In the genomic region with DNA sequence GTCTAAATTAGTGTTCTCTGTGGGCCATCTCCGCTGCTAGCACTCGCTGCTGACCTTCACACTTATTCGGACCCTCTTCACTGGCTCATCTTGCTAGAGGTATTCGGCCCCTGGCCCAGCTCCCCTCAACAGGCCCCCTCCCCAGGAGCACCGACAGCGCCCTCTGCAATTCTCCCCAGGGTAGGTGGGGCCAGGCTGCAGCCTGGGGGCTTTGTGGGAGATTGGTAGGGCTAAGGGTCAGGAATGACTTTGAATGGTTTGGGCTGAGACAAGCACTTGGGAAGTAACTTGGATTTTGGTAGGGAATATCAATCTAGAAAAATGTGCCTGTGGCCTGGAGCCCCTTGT, we compare ENCODE assay signal across 8 mouse cellular contexts. TPM values are rescaled to one million over a fixed set of nuclear protein-coding genes. Genes with fewer than 3 reads are reported as not detected.
DNase-seq lines count a peak whose midpoint lies in the region; ATAC-seq lines count a peak whose summit lies in the region.

No protein-coding gene starts in this region.

- ATAC-seq in kidney, embryonic 16.5 days (ENCODE audit: low FRiP score, low TSS enrichment): no peak
- peak; percentile 88 for ATAC-seq in hindbrain, embryonic 12.5 days (ENCODE audit: low FRiP score)
- no peak for ATAC-seq in midbrain, embryonic 13.5 days
- ATAC-seq in megakaryocyte-erythroid progenitor cell, adult 5-6 weeks (replicated peaks; ENCODE audit: low FRiP score, low TSS enrichment, poor library complexity, severe bottlenecking): no peak

- peak overlapping the region; percentile 60 for H3K4me2 ChIP-seq in kidney, embryonic 16.5 days (replicated peaks; ENCODE audit: low read depth, low read length)
- peak overlapping the region; percentile 55 for H3K4me2 ChIP-seq in hindbrain, embryonic 12.5 days (replicated peaks)
- peak overlapping the region; percentile 62 for H3K4me2 ChIP-seq in midbrain, embryonic 13.5 days (replicated peaks)

- no peak for DNase-seq in kidney, postnatal 4 days
- DNase-seq in embryo, embryonic 11 days: peak; percentile 28
- DNase-seq in adrenal gland, postnatal 14 days: no peak
- no peak for DNase-seq in layer of hippocampus, adult 8-10 months (ENCODE audit: low spot score in 2 of 2)

- WGBS in kidney, embryonic 16.5 days: 16% methylated on average over 6 of the region's 6 CpGs
- WGBS in hindbrain, embryonic 12.5 days: 31% methylated on average over 6 of the region's 6 CpGs
- WGBS in midbrain, embryonic 13.5 days: 15% methylated on average over 6 of the region's 6 CpGs

- no peaks in the 10 kb centered on the region for H3K9me3 ChIP-seq in kidney, embryonic 16.5 days (ENCODE audit: low read length)
- no peaks in the 10 kb centered on the region for H3K9me3 ChIP-seq in hindbrain, embryonic 12.5 days (replicated peaks)
- no peaks in the 10 kb centered on the region for H3K9me3 ChIP-seq in midbrain, embryonic 13.5 days

- H3K4me1 ChIP-seq in kidney, embryonic 16.5 days (ENCODE audit: insufficient read depth, low read length): no peaks in the 10 kb centered on the region
- no peaks in the 10 kb centered on the region for H3K4me1 ChIP-seq in hindbrain, embryonic 12.5 days
- H3K4me1 ChIP-seq in midbrain, embryonic 13.5 days (replicated peaks): no peaks in the 10 kb centered on the region

- H3K27me3 ChIP-seq in kidney, embryonic 16.5 days (ENCODE audit: insufficient read depth, low read length): no peaks in the 10 kb centered on the region; the same call in 1 of the 2 replicates
- peaks cover 11% of the 10 kb centered on the region for H3K27me3 ChIP-seq in hindbrain, embryonic 12.5 days
- H3K27me3 ChIP-seq in midbrain, embryonic 13.5 days: peaks cover 16% of the 10 kb centered on the region; the same call in 1 of the 2 replicates

- H3K4me3 ChIP-seq in kidney, embryonic 16.5 days (ENCODE audit: low read length): peak overlapping the region; percentile 61
- peak overlapping the region; percentile 48 for H3K4me3 ChIP-seq in hindbrain, embryonic 12.5 days
- peak overlapping the region; percentile 57 for H3K4me3 ChIP-seq in midbrain, embryonic 13.5 days (replicated peaks)

- H3K27ac ChIP-seq in kidney, embryonic 16.5 days (ENCODE audit: low read length): no peak overlapping the region
- no peak overlapping the region for H3K27ac ChIP-seq in hindbrain, embryonic 12.5 days
- H3K27ac ChIP-seq in midbrain, embryonic 13.5 days: no peak overlapping the region

- peak overlapping the region; percentile 64 for H3K9ac ChIP-seq in kidney, embryonic 16.5 days (replicated peaks; ENCODE audit: low read length)
- H3K9ac ChIP-seq in hindbrain, embryonic 12.5 days: peak overlapping the region; percentile 45
- H3K9ac ChIP-seq in midbrain, embryonic 13.5 days (replicated peaks): peak overlapping the region; percentile 65

- H3K36me3 ChIP-seq in kidney, embryonic 16.5 days (ENCODE audit: insufficient read depth, low read length): no peaks in the 10 kb centered on the region
- no peaks in the 10 kb centered on the region for H3K36me3 ChIP-seq in hindbrain, embryonic 12.5 days
- H3K36me3 ChIP-seq in midbrain, embryonic 13.5 days: no peaks in the 10 kb centered on the region

RNA-seq across cellular contexts. Expression of gene Scml2, which starts 46.0 kb away (rescaled TPM):
- polyA plus RNA-seq in kidney, embryonic 16.5 days (2015; fragmentation: Nextera tagmentation; extraction: Ambion mirVana): 3.2 and 3.5 TPM in 2 replicates
- polyA plus RNA-seq in hindbrain, embryonic 12.5 days (2016; fragmentation: Nextera tagmentation; extraction: Ambion mirVana): 3.1 and 3.4 TPM in 2 replicates
- 1.8 and 3.5 TPM in 2 replicates for polyA plus RNA-seq in midbrain, embryonic 13.5 days (2015; fragmentation: Nextera tagmentation; extraction: Ambion mirVana)
- total RNA-seq in adrenal gland, postnatal 14 days (2021): 2.1 and 2.4 TPM in 2 replicates
- total RNA-seq in layer of hippocampus, adult 8-10 months (2022): 1 to 10 TPM in 1 of 4 experiments, under 1 TPM in 3; 0.85 to 1.8 (median 0.95) TPM
- total RNA-seq in megakaryocyte-erythroid progenitor cell, adult 5-6 weeks (2014; fragmentation: Nextera tagmentation): 7.5 and 9.7 TPM in 2 replicates
- 4.7 and 7.1 TPM in 2 replicates for total RNA-seq in megakaryocyte-erythroid progenitor cell, adult 5-6 weeks (2017)
